Mouse (Mus musculus) limb, embryonic 15.5 days (tissue): ENCODE measurements around the gene Wbp2. TPM values are rescaled to one million over a fixed set of nuclear protein-coding genes. Genes with fewer than 3 reads are reported as not detected.

Experiments
- ATAC-seq: fragments of 200-750 bp; cut with Nextera tagmentation; 2 replicates; pipeline ENCODE4 v1.8.0; 2017; ENCODE audit warnings: low read depth, moderate TSS enrichment; ENCODE audit not compliant: insufficient number of reproducible peaks, low FRiP score, low TSS enrichment
- H3K27ac ChIP-seq: fragments of 300-500 bp; sonication (generic); 2 replicates; pipeline ENCODE4 v1.5.1; 2015; ENCODE audit warnings: moderate library complexity, mild to moderate bottlenecking, inconsistent platforms
- H3K27me3 ChIP-seq: fragments of 300-500 bp; sonication (generic); 2 replicates; pipeline ENCODE4 v1.6.1; 2015; ENCODE audit warnings: inconsistent platforms
- H3K36me3 ChIP-seq: fragments of 300-500 bp; sonication (generic); 2 replicates; pipeline ENCODE4 v1.6.1; 2015; ENCODE audit warnings: inconsistent platforms
- H3K4me1 ChIP-seq: fragments of 300-500 bp; sonication (generic); 2 replicates; pipeline ENCODE4 v1.6.1; 2015; ENCODE audit warnings: inconsistent platforms
- H3K4me2 ChIP-seq: fragments of 300-500 bp; sonication (generic); 2 replicates; pipeline ENCODE4 v1.6.1; 2015; ENCODE audit warnings: mild to moderate bottlenecking, inconsistent platforms
- H3K4me3 ChIP-seq: fragments of 300-500 bp; sonication (generic); 2 replicates; pipeline ENCODE4 v1.5.1; 2015; ENCODE audit warnings: mild to moderate bottlenecking, inconsistent platforms
- H3K9ac ChIP-seq: fragments of 300-500 bp; sonication (generic); 2 replicates; pipeline ENCODE4 v1.6.1; 2015; ENCODE audit warnings: inconsistent platforms
- H3K9me3 ChIP-seq: fragments of 300-500 bp; sonication (generic); 2 replicates; pipeline ENCODE4 v1.6.1; 2016; ENCODE audit warnings: inconsistent platforms
- WGBS: fragments of 180-500 bp; shearing (Covaris S2); methylation state at CpG from one replicate; pipeline ENCODE4 v1.1.7; 2015; 5-methylcytosine and 5-hydroxymethylcytosine counted together
- polyA plus RNA-seq: library from polyadenylated mRNA; unstranded; fragments of >200 nt; fragmentation: Nextera tagmentation; extraction: Ambion mirVana; gene quantifications from 2 replicates; pipeline ENCODE4 v1.2.1, GENCODE M21; 2015

Wbp2 gene
- polyA plus RNA-seq, 1 experiment from 2014 or later = 61.6 TPM

DNA sequence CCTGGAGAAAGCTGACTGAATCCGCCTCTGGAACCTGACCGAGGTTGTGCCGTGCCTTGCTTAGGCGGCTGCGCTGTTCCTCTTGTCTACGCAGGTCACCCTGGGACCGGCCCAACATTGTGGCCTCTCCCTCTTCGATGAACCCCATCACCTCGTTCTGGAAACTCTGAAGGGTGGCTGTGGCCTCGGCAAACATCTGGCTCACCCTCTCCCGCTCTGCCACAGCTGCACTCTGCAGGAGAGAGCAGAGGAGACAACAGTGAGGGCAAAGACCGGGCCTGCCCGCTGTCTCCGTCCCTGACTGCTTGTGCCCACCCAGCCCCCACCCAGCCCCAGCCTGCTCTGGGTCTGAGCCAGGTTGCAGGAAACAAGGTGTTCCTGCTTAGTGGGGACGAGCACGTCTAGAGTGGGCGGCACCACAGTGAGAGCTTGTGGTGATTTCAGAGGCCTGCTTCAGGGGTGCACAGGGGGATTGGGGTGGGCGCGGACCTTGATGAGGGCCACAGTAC is 21.0 kb upstream of the Wbp2 start:
- no peaks in the 10 kb centered on the region for H3K9me3 ChIP-seq
- H3K4me3 ChIP-seq = peak overlapping the region; percentile 58
- peak overlapping the region; percentile 80 for H3K27ac ChIP-seq
- no peak for ATAC-seq
- peak overlapping the region; percentile 81 for H3K4me2 ChIP-seq
- H3K36me3 ChIP-seq = peaks cover 5% of the 10 kb centered on the region; the same call in 1 of the 2 replicates
- H3K9ac ChIP-seq = no peak overlapping the region
- WGBS = 20% methylated on average over 19 of the region's 19 CpGs
- peaks cover 72% of the 10 kb centered on the region for H3K4me1 ChIP-seq
- H3K27me3 ChIP-seq = peaks cover 59% of the 10 kb centered on the region

DNA sequence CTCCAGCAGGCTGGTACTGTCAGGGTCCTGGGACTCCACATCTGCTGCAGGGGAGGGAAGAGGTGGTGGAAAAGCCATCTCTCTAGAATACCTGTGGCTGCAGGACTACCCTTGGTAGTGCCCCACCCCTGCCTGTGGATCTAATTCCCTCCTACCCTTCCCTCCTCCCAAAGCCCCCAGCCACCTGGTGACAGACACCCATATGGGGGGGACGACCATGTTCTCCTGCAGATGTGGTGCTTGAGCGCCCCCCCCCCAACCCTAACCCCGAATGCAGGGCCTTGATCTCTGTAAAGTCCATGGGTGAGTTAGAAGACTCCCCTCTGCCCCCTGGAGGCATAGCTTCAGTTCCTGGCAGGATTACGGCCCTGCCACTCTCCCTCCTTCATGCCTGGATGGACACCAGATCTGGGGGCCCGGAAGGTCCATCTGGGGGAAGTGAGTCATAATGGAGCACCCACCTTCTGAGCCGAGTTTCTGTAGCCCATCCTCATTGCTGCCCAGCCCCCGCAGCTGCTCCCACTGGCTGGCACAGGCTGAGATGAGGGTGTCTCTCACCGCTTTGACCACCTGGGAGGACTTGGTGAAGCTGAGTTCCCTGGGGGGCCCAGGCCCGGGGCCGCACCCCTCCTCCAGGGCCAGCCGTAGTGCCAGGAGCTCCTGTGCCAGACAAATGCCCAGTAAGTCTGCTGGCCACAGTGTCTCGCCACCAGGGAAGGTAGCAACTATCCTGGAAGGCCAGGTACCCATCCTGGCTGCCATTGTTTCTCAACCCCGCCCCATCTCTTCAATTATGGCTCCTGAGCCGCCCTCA is 20.4 kb upstream of the Wbp2 start:
- no peak overlapping the region for H3K9ac ChIP-seq
- peaks cover 5% of the 10 kb centered on the region; the same call in 1 of the 2 replicates for H3K36me3 ChIP-seq
- no peak for ATAC-seq
- 27% methylated on average over 14 of the region's 14 CpGs for WGBS
- peaks cover 59% of the 10 kb centered on the region for H3K27me3 ChIP-seq
- H3K4me1 ChIP-seq = peaks cover 76% of the 10 kb centered on the region
- H3K4me3 ChIP-seq = peak overlapping the region; percentile 58
- 0 out of 2 replicates have a peak overlapping the region, but pooled peaks have one; percentile 80 for H3K27ac ChIP-seq
- no peaks in the 10 kb centered on the region for H3K9me3 ChIP-seq
- H3K4me2 ChIP-seq = peak overlapping the region; percentile 81

DNA sequence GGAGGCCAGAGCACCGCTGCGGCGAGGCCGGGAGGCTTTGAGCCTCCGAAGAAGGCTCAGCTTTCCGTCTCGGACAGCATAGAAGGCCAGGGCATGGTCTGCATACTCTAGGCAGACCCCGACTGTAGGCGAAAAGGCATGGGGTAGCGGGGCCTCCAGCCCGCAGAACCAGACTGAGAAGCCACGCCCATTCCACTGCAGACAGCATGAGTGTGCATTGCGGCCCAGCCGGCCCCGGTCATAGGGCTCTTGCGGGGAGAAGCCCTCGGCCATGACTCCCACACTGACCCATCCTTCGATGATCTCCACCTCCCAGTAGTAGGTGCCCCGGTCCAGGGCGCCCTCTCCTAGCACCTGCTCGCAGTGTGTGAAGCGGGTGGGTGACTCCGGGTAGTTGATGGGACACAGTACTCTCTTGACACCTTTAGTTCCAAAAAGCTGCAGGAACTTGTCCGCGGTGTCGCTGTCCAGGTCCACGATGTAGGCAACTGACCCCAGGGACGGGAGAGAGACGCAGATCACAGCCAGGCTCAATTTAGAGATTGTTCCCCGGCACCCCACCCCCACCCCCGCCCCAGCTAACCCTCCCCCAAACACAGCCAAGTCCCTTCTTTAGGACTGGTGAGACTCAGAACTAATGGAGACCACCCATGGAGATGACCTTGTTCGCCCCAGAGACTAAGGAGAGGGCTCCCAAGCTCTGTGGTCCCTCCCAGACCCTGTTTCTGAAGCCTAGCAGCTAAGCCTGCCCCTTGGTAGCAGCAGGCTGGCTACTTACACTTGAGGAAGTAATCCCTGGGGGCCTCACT is 19.6 kb upstream of the Wbp2 start:
- H3K27me3 ChIP-seq = peaks cover 54% of the 10 kb centered on the region
- no peak for ATAC-seq
- WGBS = 31% methylated on average over 32 of the region's 32 CpGs
- H3K9ac ChIP-seq = no peak overlapping the region
- peaks cover 84% of the 10 kb centered on the region for H3K4me1 ChIP-seq
- H3K27ac ChIP-seq = no peak overlapping the region
- peak overlapping the region; percentile 81; the same call in 1 of the 2 replicates for H3K4me2 ChIP-seq
- peaks cover 5% of the 10 kb centered on the region; the same call in 1 of the 2 replicates for H3K36me3 ChIP-seq
- H3K9me3 ChIP-seq = no peaks in the 10 kb centered on the region
- H3K4me3 ChIP-seq = no peak overlapping the region

DNA sequence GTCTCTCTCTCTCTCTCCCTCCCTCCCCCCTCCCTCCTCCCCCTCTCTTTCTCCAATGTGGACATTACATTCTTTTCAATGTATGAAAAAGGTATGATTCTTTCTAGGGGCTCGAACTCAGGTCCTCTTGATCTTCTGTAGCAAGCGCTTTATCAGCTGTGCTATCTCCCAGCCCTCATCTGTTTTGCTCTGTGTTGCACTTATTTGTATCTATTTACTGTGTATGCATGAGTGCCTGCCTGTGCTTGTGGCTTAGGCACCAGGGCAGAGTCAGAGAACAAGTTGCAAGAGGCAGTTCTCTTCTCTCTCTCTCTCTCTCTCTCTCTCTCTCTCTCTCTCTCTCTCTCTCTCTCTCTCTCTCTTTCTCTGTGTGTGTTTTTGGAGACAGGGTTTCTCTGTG is 18.3 kb upstream of the Wbp2 start:
- Histone ChIP-seq H3K27me3 (peaks cover 43% of the 10 kb centered on the region), H3K4me1 (peaks cover 86% of the 10 kb centered on the region), H3K27ac (no peak overlapping the region), H3K9ac (no peak overlapping the region), H3K9me3 (no peaks in the 10 kb centered on the region), H3K4me3 (no peak overlapping the region), H3K36me3 (peaks cover 5% of the 10 kb centered on the region; the same call in 1 of the 2 replicates), H3K4me2 (no peak overlapping the region)
- ATAC-seq = no peak
- 86% methylated on average over 2 of the region's 2 CpGs for WGBS

DNA sequence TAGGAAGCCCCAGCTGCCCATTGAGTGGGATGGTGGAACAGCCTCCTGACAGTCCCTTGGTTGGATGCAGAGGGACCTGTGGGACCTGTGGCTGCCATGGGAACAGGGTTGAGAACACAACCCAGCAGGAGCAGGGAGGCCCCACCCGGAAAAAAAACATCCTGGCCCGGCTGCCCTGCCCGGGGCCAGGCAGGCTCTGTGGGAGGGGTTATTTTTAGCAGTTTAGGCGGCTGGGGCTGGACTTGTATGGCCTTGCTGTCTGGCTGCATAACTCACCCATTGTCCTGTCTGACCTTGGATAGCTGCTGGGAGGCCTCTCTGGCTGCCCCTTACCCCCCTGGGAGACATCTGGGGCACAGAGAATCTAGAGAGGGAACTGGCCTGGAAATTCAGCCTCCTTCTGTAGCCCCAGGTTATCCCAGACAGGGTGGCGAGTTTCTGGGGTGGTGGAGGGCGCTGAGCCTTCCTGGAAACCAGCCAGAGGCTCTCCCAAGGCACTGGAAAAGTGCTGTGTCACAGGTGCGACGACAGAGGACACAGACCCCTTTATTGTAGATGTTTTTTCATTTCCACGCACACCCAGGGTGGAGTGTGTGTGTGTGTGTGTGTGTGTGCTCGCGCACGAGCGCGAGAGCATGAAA is 17.3 kb upstream of the Wbp2 start:
- Histone ChIP-seq H3K27me3 (peaks cover 34% of the 10 kb centered on the region), H3K36me3 (peaks cover 5% of the 10 kb centered on the region; the same call in 1 of the 2 replicates), H3K27ac (peak overlapping the region; percentile 86), H3K4me3 (no peak overlapping the region), H3K9me3 (no peaks in the 10 kb centered on the region), H3K4me1 (peaks cover 80% of the 10 kb centered on the region), H3K9ac (no peak overlapping the region), H3K4me2 (0 out of 2 replicates have a peak overlapping the region, but pooled peaks have one; percentile 7)
- 34% methylated on average over 14 of the region's 14 CpGs for WGBS
- peak; percentile 53 for ATAC-seq

DNA sequence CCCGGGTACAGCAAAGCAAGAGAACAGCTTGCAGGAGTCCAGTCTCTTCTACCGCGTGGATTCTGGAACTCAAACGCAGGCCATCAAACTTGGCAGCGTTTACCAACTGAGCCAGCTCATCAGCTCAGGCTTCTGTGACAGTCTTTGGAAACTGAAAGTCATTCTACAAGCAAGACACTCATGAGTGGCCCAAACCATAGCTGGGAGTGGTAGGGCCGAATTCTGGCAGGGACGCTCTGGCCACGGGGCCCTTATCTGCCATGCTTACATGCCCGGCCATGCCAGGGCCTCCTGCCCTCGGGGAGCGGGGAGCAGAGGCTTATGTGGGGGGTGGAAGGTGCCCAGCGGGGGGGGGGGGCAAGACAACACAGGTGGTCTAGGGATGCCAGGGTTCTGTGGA is 16.8 kb upstream of the Wbp2 start:
- H3K27me3 ChIP-seq = peaks cover 30% of the 10 kb centered on the region
- WGBS = 67% methylated on average over 12 of the region's 12 CpGs
- no peak overlapping the region for H3K4me3 ChIP-seq
- H3K4me2 ChIP-seq = 0 out of 2 replicates have a peak overlapping the region, but pooled peaks have one; percentile 7
- H3K36me3 ChIP-seq = peaks cover 5% of the 10 kb centered on the region; the same call in 1 of the 2 replicates
- no peak for ATAC-seq
- no peaks in the 10 kb centered on the region for H3K9me3 ChIP-seq
- H3K27ac ChIP-seq = peak overlapping the region; percentile 86
- no peak overlapping the region for H3K9ac ChIP-seq
- H3K4me1 ChIP-seq = peaks cover 77% of the 10 kb centered on the region

DNA sequence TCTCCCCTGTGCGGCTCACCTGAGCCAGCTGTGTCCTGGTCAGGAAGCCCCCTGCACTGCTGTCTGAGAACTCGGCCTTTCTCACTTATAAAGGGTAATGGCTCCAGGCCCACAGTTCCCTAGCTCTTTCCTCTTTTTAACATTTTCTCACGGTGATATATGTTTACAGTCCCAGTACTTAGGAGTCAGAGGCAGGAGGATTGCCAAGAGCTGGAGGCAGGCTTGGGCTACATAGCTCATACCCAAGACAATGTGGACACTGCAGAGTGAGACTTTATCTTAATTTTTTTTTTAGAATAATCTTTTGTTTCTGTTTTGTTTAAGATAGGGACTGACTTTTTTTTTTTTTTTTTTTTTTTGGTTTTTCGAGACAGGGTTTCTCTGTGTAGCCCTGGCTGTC is 15.7 kb upstream of the Wbp2 start:
- Histone ChIP-seq H3K27ac (peak overlapping the region; percentile 86), H3K27me3 (peaks cover 19% of the 10 kb centered on the region), H3K4me3 (no peak overlapping the region), H3K4me1 (peaks cover 67% of the 10 kb centered on the region), H3K36me3 (peaks cover 5% of the 10 kb centered on the region; the same call in 1 of the 2 replicates), H3K9me3 (no peaks in the 10 kb centered on the region), H3K9ac (no peak overlapping the region), H3K4me2 (no peak overlapping the region)
- 39% methylated on average over 3 of the region's 4 CpGs for WGBS
- ATAC-seq = no peak

DNA sequence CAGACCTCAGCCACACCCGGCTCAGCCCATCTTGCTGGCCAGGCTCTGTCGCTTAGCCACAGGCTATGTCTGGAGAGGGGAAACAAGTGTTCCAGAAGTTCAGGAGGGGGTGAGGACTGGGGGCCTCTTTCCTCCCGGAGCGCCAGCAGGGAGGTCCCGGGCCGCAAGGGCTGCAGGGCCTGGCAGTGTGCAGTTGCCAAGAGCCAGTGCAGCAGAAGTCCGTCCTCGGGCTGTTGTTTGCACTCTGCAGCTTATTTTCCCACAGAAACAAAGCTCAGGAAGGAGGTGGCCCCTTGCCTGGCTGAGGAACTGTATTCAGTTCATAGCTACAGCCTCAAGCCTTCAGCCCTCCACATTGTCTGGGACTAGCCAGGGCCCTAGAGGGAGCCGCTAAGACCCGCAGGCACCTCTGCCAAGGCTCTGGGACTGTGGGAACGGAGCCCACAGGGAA is 15.2 kb upstream of the Wbp2 start:
- no peaks in the 10 kb centered on the region for H3K9me3 ChIP-seq
- peaks cover 14% of the 10 kb centered on the region for H3K27me3 ChIP-seq
- 19% methylated on average over 11 of the region's 11 CpGs for WGBS
- no peak overlapping the region for H3K9ac ChIP-seq
- peaks cover 5% of the 10 kb centered on the region; the same call in 1 of the 2 replicates for H3K36me3 ChIP-seq
- H3K4me2 ChIP-seq = 0 out of 2 replicates have a peak overlapping the region, but pooled peaks have one; percentile 2
- peak; percentile 31; the same call in 1 of the 2 replicates for ATAC-seq
- H3K27ac ChIP-seq = peak overlapping the region; percentile 86
- H3K4me3 ChIP-seq = no peak overlapping the region
- H3K4me1 ChIP-seq = peaks cover 62% of the 10 kb centered on the region

DNA sequence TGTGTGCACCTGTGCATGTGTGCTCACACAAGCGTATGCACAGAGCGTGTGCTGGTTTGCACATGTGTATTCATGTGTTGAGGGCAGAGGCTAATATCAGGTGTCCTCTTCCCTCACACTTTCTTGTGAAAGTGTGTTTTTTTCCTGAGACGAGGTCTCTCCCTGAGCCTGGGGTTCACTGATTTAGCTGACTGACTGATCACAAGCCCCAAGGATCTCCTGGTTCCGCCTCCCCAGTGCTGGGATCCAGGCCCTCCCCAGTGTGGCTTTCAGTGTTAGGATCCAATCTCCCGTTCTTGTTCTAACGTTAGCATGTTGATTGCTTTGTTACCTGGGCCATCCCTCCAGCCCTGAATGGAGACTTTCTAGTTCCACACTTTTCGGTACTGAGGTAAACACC is 14.0 kb upstream of the Wbp2 start:
- WGBS = 73% methylated on average over 7 of the region's 7 CpGs
- H3K27ac ChIP-seq = peak overlapping the region; percentile 86
- H3K27me3 ChIP-seq = 0 out of 2 replicates have a peak, but pooled peaks cover 5% of the 10 kb centered on the region
- peaks cover 5% of the 10 kb centered on the region; the same call in 1 of the 2 replicates for H3K36me3 ChIP-seq
- H3K4me3 ChIP-seq = no peak overlapping the region
- no peaks in the 10 kb centered on the region for H3K9me3 ChIP-seq
- H3K4me1 ChIP-seq = peaks cover 51% of the 10 kb centered on the region
- H3K4me2 ChIP-seq = no peak overlapping the region
- H3K9ac ChIP-seq = no peak overlapping the region
- no peak for ATAC-seq

DNA sequence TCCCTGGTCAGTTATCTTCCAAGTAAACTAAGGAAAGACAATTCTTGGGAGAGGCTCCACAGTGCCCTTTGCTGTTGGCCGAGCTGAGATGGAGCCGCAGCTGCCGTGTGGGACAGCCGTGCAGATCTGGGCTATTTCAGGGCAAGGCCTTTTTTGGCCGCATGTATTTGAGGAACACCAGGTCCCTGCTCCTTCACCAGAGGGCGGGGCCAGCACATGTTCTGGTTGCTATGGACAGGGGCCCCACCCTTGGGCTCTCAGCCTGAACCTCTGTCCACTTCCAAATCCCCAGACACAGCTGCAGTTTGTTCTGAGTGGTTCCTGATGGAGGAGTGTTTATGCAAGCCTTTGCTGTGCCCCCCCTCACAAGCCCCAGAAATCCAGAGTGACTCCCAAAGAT is 13.6 kb upstream of the Wbp2 start:
- WGBS = 71% methylated on average over 6 of the region's 6 CpGs
- H3K4me1 ChIP-seq = peaks cover 46% of the 10 kb centered on the region
- H3K27me3 ChIP-seq = 0 out of 2 replicates have a peak, but pooled peaks cover under 1% of the 10 kb centered on the region
- no peak overlapping the region for H3K4me3 ChIP-seq
- ATAC-seq = peak; percentile 5; the same call in 1 of the 2 replicates
- H3K4me2 ChIP-seq = no peak overlapping the region
- H3K27ac ChIP-seq = peak overlapping the region; percentile 86
- H3K9ac ChIP-seq = no peak overlapping the region
- no peaks in the 10 kb centered on the region for H3K9me3 ChIP-seq
- 0 out of 2 replicates have a peak, but pooled peaks cover under 1% of the 10 kb centered on the region for H3K36me3 ChIP-seq

DNA sequence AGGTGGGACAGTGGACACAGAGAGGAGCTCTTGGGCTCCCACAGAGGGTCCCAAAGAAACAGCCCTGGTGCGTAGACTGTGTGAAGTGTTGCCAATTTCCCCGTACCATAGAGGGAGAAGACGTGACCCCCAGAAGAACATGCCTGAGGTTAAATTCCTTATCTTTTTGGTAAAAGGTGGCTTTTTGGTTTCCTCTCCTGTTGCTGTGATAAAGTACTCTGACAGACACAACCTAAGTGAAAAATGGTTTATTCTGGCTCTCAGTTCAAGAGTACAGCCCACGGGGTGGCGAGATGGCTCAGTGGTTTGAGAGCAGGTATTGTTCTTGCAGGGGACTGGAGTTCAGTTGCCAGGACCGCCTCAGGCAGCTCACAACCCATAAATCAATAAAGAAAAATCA is 12.7 kb upstream of the Wbp2 start:
- Histone ChIP-seq H3K36me3 (no peaks in the 10 kb centered on the region), H3K27ac (peak overlapping the region; percentile 61; the same call in 1 of the 2 replicates), H3K4me1 (peaks cover 44% of the 10 kb centered on the region), H3K4me2 (no peak overlapping the region), H3K27me3 (no peaks in the 10 kb centered on the region), H3K9me3 (no peaks in the 10 kb centered on the region), H3K4me3 (no peak overlapping the region), H3K9ac (no peak overlapping the region)
- no peak for ATAC-seq
- WGBS = 85% methylated on average over 6 of the region's 6 CpGs
